Mouse (Mus musculus): ENCODE data around the gene H2-Q4.
A peak's percentile ranks its signal among the peaks of the same experiment; 100 is the strongest.
"Not testable (repeated sequence)": the region's sequence is repeated elsewhere in the genome, so short reads cannot be mapped to it uniquely, and the experiment has no call there.

The H2-Q4 gene

DNA sequence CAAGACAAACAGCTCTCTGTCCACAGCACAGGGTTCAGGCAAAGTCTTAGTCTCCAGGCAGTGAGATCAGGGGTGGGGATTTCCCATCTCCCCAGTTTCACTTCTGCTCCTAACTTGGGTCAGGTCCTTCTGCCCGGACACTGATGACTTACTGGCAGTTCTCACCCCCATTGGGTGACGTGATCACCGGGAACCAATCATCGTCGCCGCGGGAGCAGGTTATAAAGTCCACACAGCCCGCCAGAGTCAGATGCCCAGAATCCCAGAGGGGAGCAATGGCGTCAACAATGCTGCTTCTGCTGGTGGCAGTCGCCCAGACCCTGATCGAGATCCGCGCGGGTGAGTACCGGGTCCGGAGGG is at the start of gene H2-Q4:
H2-Q4 (plus strand) TSS at position 249 of the 360 bp plus-strand sequence.
- peak; percentile 96 for DNase-seq

DNA sequence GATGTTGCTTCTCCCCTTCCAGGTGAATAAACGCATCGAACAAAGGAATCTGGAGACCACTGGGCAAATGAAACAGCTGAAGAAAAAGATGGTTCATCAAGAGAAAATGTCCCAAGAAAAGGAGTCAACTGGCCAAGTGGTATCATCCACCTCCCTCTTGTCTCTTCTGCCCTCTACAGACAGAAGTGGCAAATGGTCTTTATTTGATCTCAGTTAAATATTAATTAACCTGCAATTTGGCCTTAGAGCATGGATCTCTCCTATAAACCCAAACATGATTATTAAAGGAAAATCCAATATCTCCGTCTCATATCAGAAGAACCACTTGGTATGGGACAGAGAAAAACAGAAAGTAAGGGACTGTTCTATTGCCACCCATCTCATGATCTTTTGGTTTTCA is 49.7 kb upstream of the H2-Q4 start:
- DNase-seq = not testable (repeated sequence)

DNA sequence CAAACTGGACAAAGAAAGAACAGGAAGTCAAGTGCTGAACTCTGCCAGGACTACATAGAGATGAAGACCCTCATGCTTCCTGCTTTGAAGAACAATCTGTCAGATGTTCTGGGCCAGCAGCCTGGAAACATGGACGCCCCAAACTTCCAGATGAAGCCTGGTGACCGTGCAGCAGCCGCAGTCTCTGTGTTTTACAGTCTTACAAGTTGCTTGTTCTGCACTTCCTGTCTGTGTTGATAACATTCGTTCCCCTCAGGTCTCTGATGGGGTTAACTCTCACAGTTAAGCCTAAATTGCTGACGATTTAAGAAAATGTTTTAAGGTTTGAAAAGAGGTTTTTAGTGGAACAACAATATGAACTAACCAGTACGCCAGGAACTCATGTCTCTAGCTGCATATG is 47.9 kb upstream of the H2-Q4 start:
- not testable (repeated sequence) for DNase-seq

DNA sequence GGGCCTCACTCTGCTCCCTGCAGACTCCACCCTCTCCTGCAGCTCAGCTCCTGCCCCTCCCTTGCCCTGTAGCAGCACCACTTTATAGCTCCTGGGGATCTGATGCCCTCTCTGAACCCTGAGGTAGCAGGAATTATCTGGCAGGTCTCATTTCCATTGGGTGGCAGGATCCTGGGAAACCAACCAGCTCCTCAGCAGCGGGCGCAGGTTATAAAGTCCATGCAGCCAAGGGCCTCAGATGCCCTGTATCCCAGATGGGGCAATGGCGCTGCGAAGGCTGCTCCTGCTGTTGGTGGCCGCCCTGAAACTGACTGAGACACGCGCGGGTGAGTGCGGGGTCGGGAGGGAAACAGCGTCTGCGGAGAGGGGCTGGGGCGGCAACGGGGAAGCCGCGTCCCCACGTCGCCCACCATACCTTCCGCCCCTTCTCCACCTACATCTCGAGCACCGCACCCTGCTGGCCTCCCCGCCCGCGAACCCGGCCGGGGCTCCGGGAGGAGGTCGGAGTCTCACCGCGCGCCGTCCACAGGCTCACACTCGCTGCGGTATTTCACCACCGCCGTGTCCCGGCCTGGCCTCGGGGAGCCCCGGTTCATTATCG is 37.2 kb upstream of the H2-Q4 start, which contains the start of gene H2-Q2:
H2-Q2 (plus strand) TSS at position 172 of the 601 bp plus-strand sequence.
- peak; percentile 27 for DNase-seq

DNA sequence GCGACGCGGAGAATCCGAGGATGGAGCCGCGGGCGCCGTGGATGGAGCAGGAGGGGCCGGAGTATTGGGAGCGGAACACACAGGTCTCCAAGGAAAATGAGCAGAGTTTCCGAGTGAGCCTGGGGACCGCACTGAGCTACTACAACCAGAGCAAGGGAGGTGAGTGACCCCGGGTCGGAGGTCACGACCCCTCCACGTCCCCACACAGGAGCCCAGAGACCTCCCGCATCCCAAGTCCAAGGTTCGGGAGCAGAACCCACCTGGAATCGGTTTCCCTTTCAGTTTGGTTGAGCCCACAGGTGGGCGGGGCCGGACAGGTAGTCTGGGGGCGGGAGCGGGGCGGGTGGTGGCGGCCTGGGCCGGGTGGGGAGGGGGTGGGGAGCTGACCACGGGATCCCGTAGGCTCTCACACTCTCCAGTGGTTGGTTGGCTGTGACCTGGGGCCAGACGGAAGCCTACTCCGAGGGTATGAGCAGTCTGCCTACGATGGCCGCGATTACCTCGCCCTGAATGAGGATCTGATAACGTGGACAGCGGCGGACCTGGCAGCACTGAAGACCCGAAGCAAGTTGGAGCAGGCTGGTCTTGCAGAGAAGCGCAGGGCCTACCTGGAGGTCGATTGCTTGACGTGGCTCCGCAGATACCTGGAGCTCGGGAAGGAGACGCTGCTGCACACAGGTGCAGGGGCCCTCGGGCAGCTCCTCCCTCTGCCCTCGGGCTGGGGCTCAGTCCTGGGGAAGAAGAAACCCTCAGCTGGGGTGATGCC is 36.5 kb upstream of the H2-Q4 start:
- peak; percentile 34 for DNase-seq

DNA sequence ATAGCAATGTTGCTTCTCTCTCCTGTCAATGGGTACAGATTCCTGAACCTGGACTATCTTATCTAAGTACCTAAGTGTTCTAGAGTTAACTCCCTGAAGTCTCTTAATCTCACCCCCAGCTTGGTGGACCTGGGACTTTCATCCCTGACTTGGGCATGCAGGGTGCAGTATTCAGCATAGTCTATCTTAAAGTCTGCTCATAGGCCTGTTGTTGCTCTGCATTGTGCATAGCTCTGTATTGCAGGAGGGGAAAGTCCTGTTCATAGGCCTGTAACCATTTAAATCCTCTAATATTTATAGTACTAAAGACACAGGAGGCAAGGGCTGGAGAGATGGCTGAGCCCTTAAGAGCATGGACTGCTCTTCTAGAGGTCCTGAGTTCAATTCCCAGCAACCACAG is 31.8 kb upstream of the H2-Q4 start:
- DNase-seq = not testable (repeated sequence)

DNA sequence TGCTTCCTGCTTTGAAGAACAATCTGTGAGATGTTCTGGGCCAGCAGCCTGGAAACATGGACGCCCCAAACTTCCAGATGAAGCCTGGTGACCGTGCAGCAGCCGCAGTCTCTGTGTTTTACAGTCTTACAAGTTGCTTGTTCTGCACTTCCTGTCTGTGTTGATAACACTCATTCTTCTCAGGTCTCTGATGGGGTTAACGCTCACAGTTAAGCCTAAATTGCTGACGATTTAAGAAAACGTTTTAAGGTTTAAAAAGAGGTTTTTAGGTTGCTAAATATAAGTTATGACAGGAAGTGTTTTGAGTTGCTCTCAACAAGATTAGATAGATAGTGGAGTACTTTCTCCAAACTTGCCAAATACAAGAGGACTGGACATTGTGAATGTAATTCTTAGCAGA is 26.1 kb upstream of the H2-Q4 start:
- DNase-seq = not testable (repeated sequence)

DNA sequence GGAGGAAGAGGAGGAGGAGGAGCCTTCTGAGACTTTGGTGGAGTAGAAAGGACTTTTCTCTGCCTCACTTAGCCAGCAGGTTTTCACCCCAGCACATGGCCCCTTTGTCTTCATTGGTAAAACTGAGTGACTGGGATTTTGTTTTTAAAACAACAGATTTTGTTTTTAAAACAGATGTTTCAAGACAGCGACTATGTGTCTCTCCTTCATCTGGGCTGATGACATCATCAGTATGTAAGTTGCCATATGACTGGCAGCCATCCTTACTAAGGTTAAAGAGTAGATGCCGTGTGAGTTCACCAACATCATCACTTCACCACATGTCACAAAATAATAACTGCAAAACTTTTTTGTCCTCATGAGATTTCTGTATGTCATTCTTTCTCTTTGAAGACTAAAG is 25.3 kb upstream of the H2-Q4 start:
- no peak for DNase-seq

DNA sequence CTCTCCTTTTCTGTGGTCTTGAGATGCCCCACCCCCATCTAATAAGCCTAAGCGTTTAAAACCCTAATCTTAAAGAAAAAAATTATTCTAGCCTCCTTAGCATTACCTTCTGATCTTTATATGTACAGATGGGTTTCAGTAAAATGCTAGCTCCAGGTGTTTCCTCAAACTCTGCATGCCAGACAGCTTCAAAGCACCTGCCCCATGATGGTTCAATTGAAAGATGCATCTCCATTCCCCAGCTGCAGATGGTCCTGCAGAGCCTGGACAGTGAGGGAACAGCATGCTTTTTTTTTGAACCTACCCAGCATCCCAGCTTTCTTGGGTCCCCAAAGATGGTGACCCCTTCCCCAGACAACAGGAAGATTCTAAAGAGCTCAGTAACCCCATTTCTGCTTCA is 22.3 kb upstream of the H2-Q4 start:
- DNase-seq = no peak

DNA sequence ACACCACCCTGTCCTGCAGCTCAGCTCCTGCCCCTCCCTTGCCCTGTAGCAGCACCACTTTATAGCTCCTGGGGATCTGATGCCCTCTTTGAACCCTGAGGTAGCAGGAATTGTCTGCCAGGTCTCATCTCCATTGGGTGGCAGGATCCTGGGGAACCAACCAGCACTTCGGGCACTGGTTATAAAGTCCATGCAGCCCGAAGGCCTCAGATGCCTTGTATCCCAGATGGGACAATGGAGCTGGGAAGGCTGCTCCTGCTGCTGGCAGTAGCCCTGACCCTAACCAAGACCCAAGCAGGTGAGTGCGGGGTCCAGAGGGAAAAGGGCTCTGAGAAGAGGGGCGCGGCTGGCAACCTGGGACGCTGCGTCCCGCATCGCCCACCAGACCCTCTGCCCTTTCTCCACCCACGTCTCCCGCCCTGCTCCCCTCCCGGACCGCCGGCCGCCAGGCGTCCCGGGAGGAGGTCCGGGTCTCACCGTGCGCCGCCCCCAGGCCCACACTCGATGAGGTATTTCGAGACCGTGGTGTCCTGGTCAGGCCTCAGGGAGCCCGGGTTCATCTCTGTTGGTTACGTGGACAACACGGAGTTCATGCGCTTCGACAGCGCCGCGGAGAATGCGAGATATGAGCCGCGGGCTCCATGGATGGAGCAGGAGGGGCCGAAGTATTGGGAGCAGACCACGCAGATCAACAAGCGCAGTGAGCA is 20.5 kb upstream of the H2-Q4 start:
- no peak for DNase-seq

DNA sequence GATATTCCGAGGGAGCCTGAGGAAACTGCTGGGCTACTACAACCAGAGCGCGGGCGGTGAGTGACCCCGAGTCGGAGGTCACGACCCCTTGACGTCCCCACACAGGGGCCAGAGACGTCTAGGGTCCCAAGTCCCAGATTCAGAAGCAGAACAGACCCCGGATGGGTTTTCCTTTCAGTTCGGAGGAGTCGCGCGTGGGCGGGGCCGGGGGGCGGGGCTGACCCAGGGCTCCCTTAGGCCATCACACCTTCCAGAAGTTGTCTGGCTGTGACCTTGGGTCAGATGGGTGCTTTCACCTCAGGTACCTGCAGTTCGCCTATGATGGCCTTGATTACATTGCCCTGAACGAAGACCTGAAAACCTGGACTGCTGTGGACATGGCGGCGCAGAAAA is 20.0 kb upstream of the H2-Q4 start:
- DNase-seq = no peak

DNA sequence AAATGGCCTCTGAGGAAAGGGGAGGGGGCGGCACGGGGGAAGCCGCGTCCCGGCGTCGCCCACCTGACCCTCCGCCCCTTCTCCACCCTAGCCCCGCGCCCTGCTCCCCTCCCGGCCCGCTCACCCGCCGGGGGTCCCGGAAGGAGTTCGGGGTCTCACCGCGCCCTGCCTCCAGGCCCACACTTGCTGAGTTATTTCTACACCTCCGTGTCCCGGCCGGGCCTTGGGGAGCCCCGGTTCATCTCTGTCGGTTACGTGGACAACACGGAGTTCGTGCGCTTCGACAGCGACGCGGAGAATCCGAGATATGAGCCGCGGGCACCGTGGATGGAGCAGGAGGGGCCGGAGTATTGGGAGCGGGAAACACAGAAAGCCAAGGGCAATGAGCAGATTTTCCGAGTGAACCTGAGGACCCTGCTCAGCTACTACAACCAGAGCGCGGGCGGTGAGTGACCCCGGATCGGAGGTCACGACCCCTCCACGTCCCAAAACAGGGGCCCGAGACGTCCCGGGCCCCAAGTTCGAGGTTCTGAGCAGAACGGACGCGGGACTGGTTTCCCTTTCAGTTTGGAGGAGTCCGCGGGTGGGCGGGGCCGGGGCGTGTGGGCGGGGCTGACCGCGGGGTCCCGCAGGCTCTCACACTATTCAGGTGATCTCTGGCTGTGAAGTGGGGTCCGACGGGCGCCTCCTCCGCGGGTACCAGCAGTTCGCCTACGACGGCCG is 473 bp downstream of the H2-Q4 start:
- peak; percentile 68 for DNase-seq

DNA sequence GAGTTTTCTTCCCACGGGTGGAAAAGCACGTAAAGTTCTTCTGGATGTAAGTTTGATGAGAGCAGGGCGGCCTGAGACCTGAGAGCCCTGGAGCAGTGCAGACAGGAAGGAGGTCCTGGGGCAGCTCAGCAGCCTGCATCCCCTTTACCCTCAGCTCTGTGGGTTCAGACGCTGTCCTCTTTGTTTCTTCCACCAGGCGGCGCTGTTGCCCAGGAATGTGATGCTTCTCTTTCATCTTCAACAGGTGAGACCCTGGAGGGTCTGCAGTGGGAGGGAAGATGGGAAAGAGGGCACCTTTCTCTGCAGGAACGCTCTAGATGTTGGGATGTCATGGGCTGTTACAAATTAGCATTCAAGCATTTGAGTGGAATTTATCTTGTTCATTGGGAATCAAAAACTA is 10.4 kb downstream of the H2-Q4 start:
- peak; percentile 45 for DNase-seq

DNA sequence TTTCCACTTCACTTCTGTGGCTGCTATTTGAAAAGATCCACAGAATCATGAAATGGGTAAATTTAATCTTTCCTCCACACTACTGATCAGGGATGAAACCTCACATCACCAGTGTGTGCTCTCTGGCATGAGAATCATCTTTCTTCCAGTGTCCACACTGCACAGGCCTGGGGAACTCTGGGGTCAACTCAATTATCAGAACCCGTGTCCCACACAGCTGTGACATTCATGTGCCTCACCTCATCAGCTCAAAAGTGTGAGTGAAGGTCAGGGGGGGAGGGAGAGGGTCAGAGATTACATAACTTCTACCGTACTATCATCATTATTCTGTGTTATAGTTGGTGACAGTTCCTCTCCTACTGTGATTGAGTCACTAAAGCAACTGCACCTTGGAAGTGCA is 13.3 kb downstream of the H2-Q4 start:
- not testable (repeated sequence) for DNase-seq

DNA sequence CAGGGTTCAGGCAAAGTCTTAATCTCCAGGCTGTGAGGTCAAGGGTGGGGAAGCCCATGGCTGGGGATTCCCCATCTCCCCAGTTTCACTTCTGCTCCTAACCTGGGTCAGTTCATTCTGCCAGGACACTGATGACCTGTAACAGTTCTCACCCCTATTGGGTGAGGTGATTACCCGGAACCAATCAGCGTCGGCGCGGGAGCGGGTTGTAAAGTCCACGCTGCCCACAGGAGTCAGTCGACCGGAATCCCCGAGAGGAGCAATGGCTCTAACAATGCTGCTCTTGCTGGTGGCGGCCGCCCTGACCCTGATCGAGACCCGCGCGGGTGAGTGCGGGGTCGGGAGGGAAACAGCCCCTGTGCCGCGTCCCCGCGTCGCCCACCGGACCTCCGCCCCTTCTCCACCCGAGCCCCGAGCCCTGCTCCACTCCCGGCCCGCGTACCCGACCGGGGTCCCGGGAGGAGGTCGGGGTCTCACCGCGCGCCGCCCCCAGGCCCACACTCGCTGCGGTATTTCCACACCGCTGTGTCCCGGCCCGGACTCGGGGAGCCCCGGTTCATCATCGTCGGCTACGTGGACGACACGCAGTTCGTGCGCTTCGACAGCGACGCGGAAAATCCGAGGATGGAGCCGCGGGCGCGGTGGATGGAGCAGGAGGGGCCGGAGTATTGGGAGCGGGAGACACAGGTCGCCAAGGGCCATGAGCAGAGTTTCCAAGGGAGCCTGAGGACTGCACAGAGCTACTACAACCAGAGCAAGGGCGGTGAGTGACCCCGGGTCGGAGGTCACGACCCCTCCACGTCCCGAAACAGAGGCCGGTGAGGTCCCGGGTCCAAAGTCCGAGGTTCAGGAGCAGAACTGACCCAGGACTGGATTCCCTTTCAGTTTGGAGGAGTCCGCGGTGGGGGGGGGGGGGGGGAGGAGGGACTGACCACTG is 14.7 kb downstream of the H2-Q4 start:
- peak; percentile 26 for DNase-seq

DNA sequence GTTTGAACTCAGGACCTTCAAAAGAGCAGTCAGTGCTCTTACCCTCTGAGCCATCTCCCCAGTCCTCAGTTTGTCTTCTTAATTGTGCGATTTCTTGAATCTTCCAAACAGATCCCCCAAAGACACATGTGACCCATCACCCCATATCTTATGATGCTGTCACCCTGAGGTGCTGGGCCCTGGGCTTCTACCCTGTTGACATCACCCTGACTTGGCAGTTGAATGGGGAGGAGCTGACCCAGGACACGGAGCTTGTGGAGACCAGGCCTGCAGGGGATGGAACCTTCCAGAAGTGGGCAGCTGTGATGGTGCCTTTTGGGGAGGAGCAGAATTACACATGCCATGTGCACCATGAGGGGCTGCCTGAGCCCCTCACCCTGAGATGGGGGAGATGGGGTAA is 17.5 kb downstream of the H2-Q4 start:
- not testable (repeated sequence) for DNase-seq

DNA sequence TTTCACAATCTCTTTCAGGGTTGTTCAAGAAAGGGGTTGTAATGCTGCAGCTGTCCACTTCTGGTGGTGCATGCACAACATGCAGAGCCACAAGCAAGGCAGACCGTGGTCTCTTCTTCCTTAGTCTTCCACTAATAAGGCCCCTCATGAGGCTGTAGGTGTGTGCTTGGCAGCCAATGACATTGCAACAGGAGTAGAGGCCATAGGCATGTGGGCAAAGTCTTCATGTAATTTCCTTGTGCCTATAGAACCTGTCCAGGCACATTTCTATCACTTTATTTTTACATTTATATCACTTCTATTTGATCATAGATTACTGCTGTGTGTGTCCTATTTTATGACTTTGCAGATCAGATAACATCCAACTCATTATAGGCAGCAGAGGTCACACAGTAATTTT is 33.6 kb downstream of the H2-Q4 start:
- not testable (repeated sequence) for DNase-seq

DNA sequence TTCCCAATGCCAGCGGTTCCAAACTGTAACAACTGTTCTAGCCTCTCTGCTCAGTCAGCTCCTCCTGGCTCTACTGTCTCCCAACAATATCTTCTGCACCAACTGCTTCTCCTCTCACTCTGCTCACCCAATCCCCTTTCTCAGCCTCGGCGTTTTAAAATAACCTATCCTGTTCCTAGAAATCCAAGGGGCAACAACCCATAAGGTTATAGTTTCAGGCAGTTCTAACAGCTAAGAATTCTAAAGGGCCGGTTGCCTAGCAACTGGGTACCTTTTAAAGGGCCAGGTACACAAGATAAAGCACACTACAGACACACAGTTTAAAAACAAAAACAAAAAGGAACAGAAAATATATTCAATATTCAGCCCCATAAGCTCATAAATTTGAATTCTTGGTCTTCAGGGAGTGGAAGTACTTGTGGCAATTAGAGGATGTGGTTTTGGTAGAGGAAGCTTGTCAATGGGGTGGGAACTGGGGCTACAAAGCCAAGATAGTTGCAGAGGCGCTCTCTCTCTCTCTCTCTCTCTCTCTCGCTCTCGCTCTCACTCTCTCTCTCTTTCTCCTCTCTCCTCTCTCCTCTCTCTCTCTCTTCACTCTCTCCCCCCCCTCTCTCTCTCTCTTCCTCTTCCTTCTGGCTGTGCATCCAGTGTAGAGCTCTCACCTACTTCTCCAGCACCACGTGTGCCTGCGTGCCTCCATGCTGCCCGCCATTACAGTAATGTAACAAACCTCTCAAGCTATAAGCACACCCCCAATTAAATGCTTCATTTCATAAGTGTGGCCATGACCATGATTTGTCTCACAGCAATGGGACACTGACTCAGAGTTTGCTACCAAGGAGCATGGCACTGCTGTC is 36.1 kb downstream of the H2-Q4 start:
- DNase-seq = not testable (repeated sequence)

DNA sequence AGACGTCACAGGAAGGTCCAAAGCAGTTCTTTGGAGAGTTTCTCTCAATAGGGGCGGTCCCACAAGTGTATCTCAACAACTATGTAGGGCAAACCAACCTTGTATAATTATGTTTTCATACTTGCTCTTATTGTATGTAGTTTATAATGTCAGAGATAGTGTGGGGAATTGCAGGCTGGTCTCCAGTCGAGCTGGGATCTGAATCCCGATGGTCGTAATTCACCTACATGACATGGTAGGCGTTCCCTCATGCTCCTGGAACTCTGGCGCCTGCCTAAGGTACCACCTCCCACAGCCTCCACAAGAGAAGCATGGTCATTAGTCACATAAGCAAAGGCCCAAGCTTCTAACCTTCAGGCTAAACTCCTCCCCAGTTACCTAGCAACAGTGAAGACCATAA is 39.4 kb downstream of the H2-Q4 start:
- no peak for DNase-seq

DNA sequence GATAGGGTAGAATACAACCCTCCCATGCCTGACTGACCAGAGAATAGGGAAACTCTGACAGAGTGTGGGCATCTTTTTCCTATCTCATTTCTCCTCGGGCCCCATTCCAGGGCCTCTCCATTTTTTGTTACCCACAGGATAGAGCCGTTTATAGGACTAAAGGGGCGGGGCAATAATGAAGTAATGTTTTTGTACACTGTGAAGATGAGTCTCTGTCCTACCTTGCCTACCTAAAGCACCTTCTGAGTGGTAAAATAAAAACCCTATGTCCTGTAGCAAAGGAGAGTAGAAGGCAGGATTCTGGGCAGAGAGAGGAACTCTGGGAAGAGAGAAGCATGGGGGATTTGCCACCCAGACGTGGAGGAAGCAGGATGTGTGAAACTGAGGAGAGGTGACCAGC is 40.1 kb downstream of the H2-Q4 start:
- DNase-seq = not testable (repeated sequence)

DNA sequence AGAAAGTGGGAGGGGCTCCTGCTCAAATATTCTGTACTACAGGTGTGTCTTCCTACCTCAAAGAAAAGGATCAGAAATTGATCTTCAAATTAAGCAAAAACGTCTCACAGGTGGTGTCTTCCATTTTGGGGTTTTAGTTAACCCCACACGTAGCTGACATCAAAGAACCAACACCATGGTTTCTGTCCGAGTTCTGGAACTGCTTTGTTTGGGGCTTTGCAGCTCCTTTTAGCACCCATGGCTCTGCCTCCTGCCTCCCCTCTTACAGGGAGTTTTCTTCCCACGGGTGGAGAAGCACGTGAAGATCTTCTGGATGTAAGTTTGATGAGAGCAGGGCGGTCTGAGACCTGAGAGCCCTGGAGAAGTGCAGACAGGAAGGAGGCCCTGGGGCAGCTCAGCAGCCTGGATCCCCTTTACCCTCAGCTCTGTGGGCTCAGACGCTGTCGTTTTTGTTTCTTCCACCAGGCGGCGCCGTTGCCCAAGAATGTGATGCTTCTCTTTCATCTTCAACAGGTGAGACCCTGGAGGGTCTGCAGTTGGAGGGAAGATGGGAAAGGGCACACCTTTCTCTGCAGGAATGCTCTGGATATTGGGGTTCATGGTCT is 40.9 kb downstream of the H2-Q4 start:
- DNase-seq = peak; percentile 73
